Mouse (Mus musculus) mesoderm, embryonic 11.5 days (tissue): ENCODE measurements around the gene Gm28539.
A peak's percentile ranks its signal among the peaks of the same experiment; 100 is the strongest.
"Not testable (repeated sequence)": the region's sequence is repeated elsewhere in the genome, so short reads cannot be mapped to it uniquely, and the experiment has no call there.

Experiments used
- DNase-seq: peaks from one replicate; pipeline ENCODE4 v3.0.0-alpha.2; 2012; ENCODE audit warnings: low read depth, low spot score

Gm28539 gene

DNA sequence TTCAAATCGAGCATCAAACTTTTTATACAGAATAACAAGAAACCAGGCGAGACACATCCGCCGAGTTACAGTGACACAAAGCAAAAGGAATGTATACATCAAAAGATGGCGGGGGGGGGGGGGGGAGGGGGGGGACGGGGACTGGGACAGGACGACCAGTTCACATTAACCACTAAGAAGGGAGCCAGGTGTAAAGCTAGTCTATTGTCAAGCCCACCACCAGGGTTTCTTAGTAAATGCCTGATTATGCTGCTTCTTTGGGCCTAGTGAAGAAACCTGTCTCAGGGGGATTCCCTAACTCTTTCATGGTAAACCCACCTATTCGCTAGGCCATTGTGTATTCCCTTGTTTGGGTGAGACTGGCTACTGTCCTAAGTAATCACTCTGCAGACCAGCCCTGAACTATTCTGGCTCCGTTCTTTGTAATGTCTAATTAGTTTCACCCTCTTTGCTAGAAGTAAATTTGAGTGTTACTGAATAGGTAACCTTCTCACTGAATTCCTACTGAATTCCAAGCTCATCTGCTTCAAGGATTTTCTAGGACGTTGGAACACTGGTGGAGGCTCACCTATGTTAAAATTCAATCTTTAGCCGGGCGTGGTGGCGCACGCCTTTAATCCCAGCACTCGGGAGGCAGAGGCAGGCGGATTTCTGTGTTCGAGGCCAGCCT is 13.3 kb downstream of the Gm28539 start:
- DNase-seq = not testable (repeated sequence)

DNA sequence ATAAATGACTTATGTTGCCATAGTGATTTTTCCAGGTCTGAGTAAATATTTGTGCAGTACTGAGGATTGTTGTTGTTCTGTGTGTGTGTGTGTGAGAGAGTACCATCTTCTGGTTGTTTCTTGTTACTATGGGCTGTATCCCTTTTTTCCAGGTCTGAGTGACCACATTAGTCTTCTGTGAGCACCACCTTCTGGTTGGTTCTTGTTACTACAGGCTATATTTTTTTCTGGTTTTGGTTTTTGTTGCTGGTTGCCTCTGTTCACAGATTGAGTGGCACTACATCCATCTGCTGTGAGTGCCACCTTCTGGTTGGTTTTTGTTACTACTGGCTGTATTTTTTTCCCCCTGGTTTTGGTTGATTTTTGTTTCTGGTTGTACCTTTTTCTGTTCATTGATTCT is 22.2 kb downstream of the Gm28539 start:
- DNase-seq = peak; percentile 62

DNA sequence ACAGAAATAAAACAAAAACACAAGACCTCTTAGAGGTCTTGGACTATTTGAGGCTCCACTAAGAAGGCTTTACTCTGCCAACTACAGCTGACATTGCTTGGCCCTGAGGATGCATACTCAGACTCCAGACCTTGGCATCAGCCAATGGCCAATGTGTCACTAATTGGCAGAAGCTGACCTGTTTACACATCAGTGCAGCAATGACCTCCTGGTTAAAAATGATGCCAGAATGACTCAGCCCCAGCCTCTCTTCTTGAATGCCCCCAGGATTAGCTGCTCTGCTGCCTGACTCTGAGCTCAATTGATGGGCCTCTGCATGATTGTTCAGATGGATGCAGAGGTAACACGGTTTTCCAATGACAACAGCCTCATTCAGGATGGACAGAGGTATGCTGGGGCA is 23.8 kb downstream of the Gm28539 start:
- DNase-seq = no peak

DNA sequence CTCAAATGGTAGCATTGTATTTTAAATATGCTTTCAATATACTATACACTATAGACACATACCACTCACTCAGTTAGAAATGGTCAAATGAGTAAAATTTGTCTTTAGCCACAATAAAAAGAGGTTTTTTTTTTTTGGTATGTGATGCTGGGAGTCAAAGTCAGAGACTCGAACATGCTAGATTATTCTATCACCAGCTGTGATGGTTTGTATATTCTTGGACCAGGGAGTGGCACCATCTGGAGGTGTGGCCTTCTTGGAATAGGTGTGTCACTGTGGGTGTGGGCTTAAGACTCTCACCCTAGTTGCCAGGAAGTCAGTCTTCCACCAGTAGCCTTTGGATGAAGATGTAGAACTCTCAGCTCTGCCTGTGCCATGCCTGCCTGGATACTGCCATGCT is 34.1 kb downstream of the Gm28539 start:
- DNase-seq = not testable (repeated sequence)

DNA sequence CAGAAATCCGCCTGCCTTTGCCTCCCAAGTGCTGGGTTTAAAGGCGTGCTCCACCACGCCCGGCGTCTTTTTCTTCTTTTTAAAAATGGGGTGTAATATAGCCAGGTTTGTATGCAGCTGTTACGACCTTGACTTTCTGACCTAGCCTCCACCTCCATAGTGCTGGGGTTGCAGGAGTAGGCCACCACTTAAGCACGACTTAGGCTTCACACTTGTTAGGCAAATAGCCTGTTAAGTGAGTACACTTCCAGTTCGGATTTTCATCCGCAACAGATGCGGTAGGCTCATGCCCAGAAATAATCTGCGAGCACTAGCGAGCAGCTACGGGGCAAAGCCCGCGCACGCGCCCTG is 39.7 kb downstream of the Gm28539 start:
- DNase-seq = no peak

DNA sequence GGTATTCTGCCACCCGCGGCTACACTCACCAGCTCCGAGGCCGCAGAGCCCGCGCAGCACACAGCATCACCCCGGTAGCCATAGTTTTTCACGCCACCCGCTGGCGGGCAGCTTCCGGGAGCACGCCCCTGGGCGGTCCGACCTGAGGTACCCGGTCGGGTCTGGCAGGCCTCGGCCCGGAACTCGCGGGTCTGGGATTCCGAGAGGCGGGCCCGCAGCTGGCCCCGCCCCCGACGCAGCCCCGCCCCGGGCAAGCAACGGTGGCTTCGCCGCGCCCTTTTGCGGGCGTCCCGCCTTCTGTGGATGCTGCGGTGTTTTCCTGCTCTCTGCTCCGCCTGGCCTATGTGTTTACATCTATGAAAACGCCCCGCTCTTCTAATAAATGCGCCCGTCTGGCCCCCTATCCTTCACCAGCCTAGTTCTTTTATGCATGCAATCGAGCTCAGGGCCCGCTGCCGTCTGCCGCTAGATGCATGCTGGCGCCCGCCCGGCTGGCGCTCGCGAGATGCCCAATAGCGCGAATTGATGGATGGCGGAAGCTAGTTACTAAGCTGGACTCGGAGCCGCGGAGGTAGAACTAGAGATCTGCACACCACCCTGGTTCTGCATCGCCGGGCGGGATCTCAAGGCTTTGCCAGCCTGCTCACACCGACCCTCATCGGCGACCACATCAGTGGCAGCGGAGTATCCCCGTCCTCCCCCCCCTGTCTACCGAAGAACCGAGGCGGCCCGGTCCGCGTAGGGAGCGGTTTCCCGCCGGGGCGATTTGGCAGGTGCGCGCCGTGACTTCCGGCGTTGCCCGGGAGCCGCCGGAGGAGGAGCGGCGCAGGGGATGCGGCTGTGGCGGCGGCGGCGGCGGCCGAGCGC is 40.3 kb downstream of the Gm28539 start, which contains the start of the genes Mrpl40 and Hira:
Gene Mrpl40, minus strand, starts transcription at position 421 of the 867 bp plus-strand sequence.
Gene Hira, plus strand, starts transcription at position 596 of the 867 bp plus-strand sequence.
- DNase-seq = peak; percentile 93

DNA sequence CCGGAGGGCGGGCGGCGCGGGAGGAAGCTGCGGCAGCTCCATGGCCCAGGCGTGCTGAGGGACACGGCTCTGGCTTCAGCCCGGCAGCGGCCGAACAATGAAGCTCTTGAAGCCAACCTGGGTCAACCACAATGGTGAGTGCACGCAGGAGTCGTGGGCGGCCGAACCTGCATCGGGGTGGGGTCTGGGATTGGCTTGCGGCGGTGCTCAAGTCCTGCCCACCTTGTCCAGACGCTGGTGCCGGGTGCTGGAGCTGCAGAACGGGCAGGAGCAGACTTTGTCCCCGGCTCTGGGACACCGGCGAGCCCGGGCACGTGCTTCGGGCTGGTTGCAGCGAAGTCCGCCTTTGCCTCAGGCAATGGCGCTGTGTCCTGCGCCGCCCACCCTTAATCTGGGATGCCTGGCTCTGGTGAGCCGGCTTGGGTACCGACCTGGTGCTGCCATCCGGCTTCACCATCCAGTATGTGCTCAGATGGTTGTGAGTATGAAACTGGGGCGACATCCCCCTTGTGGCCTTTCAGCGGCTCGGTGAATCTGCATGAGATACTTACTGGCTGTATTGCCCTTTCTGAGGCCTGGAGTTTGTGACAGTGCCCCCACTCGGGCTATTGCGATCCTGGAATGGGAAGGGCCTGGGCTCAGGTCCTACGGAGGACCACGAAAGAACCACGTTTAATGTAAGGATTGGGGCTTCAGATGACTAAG is 41.2 kb downstream of the Gm28539 start:
- peak; percentile 76 for DNase-seq

DNA sequence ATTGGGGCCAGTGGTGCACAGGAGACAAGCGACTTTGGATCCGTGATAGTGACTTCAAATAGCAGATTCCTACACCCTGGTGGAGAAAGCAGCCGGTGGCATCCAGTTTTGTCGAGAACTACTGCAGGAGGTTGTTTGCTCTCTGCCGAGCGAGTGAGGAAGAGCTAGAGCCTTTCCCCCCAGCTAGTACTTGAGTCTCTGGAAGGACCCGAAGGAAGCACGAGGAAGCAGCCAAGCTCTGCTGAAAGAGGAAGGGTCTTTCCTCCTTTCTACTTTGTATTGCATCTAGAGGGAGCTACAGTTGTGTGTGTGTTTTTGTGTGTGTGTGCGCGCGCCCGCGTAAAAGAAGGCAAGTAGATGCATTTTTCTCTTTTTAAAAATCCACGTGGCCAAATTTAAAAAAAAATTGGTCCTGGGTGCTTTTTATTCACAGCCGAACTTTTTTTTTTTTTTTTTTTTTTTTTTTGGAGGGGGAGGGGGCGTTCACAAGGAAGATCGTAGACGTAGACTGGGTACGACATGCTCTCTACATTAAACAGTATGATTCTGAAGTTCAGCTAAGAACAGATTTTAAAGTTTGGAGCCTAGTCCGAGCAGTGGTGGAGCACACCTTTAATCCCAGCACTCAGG is 41.8 kb downstream of the Gm28539 start:
- no peak for DNase-seq

DNA sequence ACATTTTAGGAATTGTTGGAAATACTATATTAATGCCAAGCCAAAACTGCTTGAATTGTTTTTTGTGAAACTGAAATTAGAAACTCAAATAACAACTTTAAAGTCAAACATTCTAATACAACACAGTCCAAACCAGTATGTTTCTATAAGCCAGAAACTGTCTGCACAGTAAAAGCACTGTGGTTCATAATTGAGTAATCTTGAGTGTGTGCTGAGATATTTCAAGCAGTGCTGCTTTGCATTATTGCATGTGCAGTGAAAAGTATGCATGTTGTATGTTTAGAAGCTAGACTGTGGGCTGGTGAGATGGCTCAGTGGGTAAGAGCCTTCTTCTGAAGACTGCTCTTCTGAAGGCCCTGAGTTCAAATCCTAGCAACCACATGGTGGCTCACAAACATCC is 47.7 kb downstream of the Gm28539 start:
- DNase-seq = no peak

DNA sequence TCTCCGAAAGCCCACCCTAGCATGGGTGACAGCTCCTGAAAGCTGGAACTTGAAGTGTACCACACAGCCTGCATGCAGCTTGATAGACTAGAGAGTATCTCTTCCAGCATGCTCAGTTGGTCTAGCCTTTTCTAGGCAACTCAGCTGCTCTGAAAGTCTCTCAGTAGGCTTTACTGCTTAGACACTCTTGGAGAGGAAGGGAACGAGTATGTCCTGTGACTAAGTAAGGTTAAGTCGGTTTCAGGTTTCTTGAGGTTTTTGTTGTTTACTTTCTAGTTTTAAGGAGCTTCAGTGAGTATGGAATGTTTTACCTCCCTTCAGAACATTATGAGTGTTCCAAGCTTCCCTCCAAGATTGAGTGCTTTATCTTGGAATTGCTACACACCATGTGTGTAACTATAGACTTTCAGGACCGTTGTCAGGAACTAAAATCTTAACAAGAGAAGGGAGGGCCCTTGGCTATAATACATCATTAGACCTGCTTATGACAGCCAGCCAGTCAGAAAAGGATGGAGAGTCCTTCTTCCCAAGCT is 57.5 kb downstream of the Gm28539 start:
- no peak for DNase-seq

DNA sequence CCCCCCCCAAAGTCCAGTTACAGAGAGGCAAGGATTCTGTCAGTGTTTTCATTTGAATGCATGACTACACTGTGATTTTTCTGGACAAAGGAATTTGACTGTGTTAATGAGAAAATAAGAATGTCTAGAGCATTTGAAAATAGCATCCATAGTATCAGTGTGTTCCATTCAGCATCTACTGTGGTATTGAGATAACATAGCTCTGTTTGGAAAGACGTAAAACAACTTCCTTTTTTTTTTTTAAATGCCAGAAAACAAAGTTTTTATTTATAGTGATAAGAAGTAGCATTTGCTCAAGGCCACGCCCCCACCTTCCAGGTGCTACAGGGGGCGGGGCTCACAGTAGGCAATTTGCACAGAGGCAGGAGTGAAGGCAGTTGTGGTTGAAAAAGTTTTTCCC is 58.9 kb downstream of the Gm28539 start:
- no peak for DNase-seq

DNA sequence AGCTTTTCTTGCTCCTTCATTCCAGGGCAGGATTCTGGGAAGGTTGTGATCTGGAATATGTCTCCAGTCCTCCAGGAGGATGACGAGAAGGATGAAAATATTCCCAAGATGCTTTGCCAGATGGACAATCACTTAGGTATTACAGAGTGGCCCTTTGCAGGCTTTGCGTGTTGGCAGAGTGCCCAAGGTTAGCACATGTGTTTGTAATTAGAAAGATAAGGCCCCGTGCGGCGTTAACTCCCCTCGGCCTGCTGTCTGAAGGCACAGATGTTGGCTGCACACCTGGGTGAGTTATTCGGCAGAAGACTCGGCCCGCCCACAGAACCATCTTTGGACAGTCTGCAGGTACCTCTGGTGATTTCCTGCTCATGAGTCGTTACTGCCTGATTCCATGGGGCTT is 60.0 kb downstream of the Gm28539 start:
- peak; percentile 63 for DNase-seq

DNA sequence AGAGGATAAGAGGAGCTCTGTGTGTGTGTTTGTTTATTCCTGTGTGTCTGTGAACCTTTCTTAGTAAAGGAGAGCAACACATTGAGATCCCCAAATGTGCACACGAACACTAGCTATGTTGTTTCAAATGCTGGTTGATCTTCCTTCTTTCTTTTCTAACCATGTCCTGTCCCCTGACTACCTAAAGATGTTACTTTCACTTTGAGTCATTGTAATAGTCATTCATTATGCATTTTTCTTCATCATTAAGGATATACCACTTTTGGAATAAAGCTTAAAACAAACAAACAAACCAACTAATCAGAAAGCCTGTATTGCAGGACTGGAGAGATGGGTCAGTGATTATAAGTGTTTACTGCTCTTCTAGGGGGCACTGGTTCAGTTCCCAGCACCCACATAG is 69.3 kb downstream of the Gm28539 start:
- no peak for DNase-seq

DNA sequence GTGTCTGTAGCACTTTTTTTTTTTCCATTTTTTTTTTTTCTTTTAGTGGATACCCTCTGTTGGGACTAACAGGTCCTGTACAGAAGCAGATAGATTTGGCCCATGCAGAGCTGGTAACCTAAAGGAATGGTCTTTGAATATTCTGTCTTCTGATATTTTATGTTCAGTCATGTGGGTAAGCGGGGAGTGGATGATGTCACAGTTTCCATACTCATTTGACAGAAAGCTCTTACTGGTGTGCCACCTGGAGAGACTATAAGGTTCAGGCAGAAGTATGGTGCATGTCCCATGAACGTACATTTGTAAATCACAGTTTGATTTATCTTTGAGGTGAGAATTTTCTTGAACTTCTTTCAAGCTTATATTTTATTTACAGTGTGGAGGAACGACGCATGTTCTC is 79.7 kb downstream of the Gm28539 start:
- no peak for DNase-seq

DNA sequence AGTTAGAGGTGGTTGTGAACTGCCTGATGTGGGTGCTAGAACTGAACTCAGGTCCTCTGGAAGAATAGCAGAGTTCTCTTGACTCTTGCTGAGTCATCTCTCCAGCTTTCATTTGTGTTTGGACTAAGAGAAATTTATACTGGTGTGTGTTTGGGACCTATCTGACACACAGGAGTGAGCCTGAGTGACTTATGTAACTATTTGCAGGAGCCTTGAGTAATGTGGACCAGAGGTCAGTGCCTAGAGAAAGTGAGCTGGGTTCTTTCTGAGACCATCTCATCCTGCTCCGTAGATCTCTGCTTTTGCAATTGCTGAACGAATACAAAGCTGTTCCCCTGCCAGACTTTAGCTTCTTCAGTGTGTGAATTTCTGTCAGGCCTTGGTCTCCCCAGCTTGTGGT is 85.4 kb downstream of the Gm28539 start:
- no peak for DNase-seq

DNA sequence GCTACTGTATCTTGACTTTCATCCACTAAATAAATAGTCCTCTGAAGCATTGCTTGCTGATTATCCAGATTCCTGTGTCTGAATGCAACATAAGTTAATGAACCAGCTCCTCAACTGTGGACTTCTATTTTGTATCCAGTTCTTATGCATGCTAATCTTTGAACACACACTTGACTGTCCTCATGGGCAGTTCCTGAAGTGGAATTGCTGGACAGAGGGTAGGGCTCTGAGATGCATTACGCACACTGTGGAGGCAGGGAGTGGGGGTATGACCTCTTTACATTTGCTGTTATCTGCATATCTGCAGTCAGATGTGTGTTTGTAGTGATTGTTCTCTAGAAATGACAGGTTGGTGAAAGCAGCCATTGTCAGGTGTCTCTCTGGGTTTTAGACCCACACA is 91.6 kb downstream of the Gm28539 start:
- DNase-seq = no peak

DNA sequence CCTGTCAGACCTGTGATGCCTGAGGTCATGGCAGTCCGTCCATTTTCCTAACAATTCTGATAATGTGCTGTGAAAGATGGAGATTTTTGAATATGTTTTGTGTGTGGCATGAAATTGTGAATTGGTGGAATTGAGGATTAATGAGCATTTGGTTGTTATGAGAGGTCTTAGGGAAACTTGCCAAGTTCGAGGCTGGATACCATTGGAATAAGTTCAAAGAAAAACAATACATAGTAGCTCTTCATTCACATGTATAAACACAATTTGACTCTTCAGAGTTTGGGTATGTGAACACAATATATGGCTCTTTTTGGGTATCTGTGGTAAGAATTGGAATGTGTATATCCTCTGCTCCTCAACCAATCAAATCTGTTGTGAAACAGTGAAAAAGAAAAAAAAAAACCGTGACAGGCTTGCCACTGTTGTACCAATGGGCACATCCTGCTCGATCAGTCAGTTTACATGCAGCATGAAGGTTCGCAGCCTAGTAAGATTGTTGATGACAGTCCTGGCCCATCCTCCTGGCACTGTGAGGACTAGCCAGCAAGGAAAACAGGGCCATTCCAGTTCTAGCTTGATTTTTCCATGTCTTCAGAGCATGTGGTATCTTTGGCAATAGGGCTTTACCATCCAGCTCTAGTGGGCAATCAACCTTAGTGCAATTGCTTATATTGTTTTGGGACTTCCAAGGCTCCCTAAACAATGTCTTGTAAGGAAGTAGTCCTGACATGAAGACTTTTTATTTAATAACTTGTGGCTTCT is 102.1 kb downstream of the Gm28539 start:
- DNase-seq = no peak

DNA sequence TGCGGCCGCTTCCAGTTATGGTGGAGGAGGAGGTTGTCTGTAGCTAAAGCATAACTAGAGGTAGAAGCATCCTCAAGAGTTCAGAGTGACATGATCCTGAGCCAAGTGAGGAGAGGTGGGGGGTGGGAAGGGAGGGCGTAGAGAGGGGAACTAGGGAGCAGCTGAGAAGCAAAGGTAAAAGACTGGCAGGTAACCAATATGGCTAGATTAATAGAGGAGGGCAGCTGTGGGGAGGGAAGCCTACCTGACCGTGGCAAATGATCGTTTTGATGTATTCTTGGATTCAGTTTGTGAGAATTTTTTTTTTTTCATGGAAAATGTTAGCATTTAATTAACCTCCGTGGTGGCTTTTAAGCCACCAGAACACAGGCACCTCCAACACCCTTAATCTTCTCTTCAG is 107.5 kb downstream of the Gm28539 start:
- no peak for DNase-seq

DNA sequence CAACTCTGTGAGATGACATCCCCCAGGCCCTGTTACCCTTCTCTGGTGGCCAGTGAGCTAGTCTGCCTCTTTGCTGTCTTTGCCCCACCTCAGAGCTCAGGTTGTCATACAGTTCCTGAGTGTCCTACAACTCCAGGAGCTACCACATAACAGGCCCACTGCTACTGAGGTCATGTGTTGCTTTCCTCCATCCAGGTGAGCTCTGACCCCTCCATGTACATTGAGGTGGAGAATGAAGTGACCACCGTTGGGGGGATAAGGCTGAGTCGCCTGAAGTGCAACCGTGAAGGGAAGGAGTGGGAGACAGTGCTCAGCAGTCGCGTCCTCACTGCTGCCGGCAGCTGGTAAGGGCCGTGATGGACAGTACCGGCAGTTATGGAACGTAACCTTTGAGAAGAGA is 112.6 kb downstream of the Gm28539 start:
- DNase-seq = no peak

DNA sequence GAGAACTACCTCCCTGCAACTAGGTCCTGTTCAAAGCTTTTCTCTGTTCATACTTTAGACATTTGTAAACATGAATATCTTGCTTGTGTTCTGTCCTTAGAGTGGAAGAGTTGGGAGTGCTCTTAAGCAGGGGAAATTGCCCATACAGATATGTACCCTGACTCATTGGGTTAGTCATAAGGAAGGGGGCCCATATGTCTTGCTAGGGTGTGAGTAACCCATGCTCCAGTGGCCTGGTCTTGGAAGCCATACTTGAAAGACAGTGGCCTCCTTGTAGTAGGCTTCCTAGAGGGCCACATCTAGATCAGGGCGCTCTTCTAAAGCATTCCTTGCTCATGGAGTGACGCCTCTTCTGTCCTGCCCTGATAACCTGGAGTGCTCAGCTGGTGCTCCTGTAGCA is 114.0 kb downstream of the Gm28539 start:
- no peak for DNase-seq

DNA sequence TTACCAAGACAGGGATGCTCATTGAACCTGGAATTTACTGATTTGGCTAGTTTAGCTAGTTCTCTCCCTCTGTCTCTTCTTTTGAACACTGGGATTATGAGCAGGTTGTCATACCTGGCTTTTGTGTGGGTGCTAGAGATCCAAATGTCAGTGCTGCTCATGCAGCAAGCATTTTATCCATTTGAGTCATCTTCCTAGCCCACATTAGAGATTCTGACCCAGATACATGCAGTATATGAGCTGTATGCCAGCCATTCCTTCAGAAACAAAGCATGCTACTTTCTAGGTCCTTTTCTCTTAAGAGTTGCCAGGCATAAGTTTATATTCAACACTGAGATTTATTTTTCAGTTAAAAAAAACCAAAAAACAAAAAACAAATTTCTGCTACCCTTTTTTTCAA is 116.4 kb downstream of the Gm28539 start:
- no peak for DNase-seq
